Mouse (Mus musculus) ES-E14 (cell line): ENCODE data around the gene Il10.

Experiments
- HCFC1 ChIP-seq: IDR thresholded peaks from 2 replicates; pipeline ENCODE4 v1.6.1; 2012; ENCODE audit warnings: low read length, inconsistent platforms, borderline replicate concordance; ENCODE audit not compliant: insufficient read depth
- ZC3H11A ChIP-seq: IDR thresholded peaks from 2 replicates; pipeline ENCODE4 v1.6.1; 2012; ENCODE audit warnings: low read depth, mild to moderate bottlenecking, inconsistent platforms, low read length, borderline replicate concordance

DNA sequence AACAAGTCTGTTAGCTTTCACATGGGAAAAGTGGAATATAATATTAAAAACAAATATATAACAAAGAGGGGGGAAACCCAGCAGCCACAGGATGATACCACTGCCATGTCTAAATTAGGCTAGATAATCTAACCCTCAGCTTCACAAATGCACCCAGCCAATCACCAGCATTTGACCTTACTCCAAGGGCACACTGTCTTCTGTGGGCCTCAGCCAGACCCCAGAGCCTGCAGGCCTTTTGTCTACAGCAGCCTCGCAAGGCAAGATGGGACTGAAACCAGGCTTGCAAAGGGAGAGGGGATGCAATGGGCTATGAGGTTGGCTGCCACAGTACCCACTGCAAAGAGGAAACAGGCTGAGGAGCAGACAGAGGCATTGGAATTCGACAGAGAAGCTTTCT, 22.6 kb downstream of the Il10 start:
- TF ChIP-seq ZC3H11A (no peak), HCFC1 (no peak)
